8 mouse cellular contexts compared by ENCODE assay signal in the genomic region with DNA sequence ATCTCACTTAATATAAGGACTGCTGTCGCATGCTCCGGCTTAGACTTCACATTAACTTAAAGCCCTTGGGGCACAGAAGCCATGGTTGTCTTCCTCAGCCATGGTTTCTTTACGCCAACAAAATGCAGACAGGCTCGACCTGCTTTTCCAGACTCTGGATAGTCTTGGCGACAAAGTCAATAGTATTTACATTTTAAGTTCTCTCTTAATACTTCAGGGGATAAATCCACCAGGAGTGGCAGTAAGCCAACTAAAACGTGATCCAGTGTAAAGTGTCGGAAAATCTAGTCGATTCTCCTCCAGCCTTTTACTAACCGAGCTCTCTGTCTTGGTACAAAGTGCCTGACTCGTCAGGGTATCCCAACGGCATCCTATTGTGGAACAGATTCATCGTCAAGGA. TPM values are rescaled to one million over a fixed set of nuclear protein-coding genes. Genes with fewer than 3 reads are reported as not detected.
DNase-seq lines count a peak whose midpoint lies in the region; ATAC-seq and TF ChIP-seq lines count a peak whose summit lies in the region.

No protein-coding gene starts in this region.

- no peak overlapping the region for H3K27ac ChIP-seq in heart, embryonic 13.5 days (replicated peaks)
- no peak overlapping the region for H3K27ac ChIP-seq in bone marrow macrophage, adult 2 months (ENCODE audit: insufficient read depth, low read depth, low read length)
- H3K27ac ChIP-seq in intestine, embryonic 14.5 days (ENCODE audit: low read depth) = no peak overlapping the region
- H3K27ac ChIP-seq in midbrain, embryonic 12.5 days (replicated peaks) = no peak overlapping the region

- no peak for TF ChIP-seq CTCF in bone marrow macrophage, adult 2 months (IDR thresholded peaks at IDR 0.05; ENCODE audit: low read depth, low read length)

- peaks cover 18% of the 10 kb centered on the region for H3K4me1 ChIP-seq in heart, embryonic 13.5 days
- peaks cover 18% of the 10 kb centered on the region for H3K4me1 ChIP-seq in bone marrow macrophage, adult 2 months (ENCODE audit: control insufficient read depth, insufficient read depth, low read length)
- peaks cover 10% of the 10 kb centered on the region for H3K4me1 ChIP-seq in intestine, embryonic 14.5 days (replicated peaks; ENCODE audit: control insufficient read depth, insufficient read depth, low read length)
- H3K4me1 ChIP-seq in midbrain, embryonic 12.5 days = peaks cover 17% of the 10 kb centered on the region

- peak overlapping the region; percentile 93 for H3K4me3 ChIP-seq in heart, embryonic 13.5 days
- H3K4me3 ChIP-seq in bone marrow macrophage, adult 2 months (ENCODE audit: insufficient read depth, low read length) = peak overlapping the region; percentile 92
- H3K4me3 ChIP-seq in intestine, embryonic 14.5 days (ENCODE audit: low read depth, low read length) = peak overlapping the region; percentile 95
- H3K4me3 ChIP-seq in midbrain, embryonic 12.5 days = peak overlapping the region; percentile 77

- H3K4me2 ChIP-seq in heart, embryonic 13.5 days = peak overlapping the region; percentile 70
- peak overlapping the region; percentile 65 for H3K4me2 ChIP-seq in intestine, embryonic 14.5 days (ENCODE audit: low read length)
- peak overlapping the region; percentile 69 for H3K4me2 ChIP-seq in midbrain, embryonic 12.5 days (replicated peaks)

- H3K9me3 ChIP-seq in heart, embryonic 13.5 days = no peaks in the 10 kb centered on the region
- no peaks in the 10 kb centered on the region for H3K9me3 ChIP-seq in intestine, embryonic 14.5 days (ENCODE audit: control insufficient read depth, low read length)
- H3K9me3 ChIP-seq in midbrain, embryonic 12.5 days = no peaks in the 10 kb centered on the region

- 68% methylated on average over 12 of the region's 12 CpGs for WGBS in heart, embryonic 13.5 days
- WGBS in intestine, embryonic 14.5 days = 71% methylated on average over 12 of the region's 12 CpGs
- 79% methylated on average over 12 of the region's 12 CpGs for WGBS in midbrain, embryonic 12.5 days

- H3K27me3 ChIP-seq in heart, embryonic 13.5 days (replicated peaks) = peaks cover 17% of the 10 kb centered on the region
- H3K27me3 ChIP-seq in intestine, embryonic 14.5 days (replicated peaks; ENCODE audit: control insufficient read depth, insufficient read depth, low read length) = no peaks in the 10 kb centered on the region
- peaks cover 11% of the 10 kb centered on the region for H3K27me3 ChIP-seq in midbrain, embryonic 12.5 days

- H3K36me3 ChIP-seq in heart, embryonic 13.5 days = peaks cover 19% of the 10 kb centered on the region
- H3K36me3 ChIP-seq in intestine, embryonic 14.5 days (ENCODE audit: control insufficient read depth, insufficient read depth, low read length) = peaks cover 12% of the 10 kb centered on the region
- H3K36me3 ChIP-seq in midbrain, embryonic 12.5 days = peaks cover 10% of the 10 kb centered on the region

- peak overlapping the region; percentile 95 for H3K9ac ChIP-seq in heart, embryonic 13.5 days
- peak overlapping the region; percentile 84 for H3K9ac ChIP-seq in intestine, embryonic 14.5 days (ENCODE audit: low read length)
- H3K9ac ChIP-seq in midbrain, embryonic 12.5 days (replicated peaks) = peak overlapping the region; percentile 75

- no peak for DNase-seq in heart, adult 9 months (ENCODE audit: low spot score in 2 of 2)
- DNase-seq in intestine, embryonic 14.5 days (ENCODE audit: low spot score) = no peak
- DNase-seq in adrenal gland, postnatal 14 days = no peak
- no peak for DNase-seq in cerebellum, adult 8-10 months
- no peak for DNase-seq in frontal cortex, adult 2 months (ENCODE audit: extremely low spot score in 1 of 2, low spot score in 1 of 2)

- TF ChIP-seq POLR2A in bone marrow macrophage, adult 2 months (IDR thresholded peaks at IDR 0.05; ENCODE audit: borderline replicate concordance, low read depth, low read length) = no peak

- ATAC-seq in heart, embryonic 13.5 days (ENCODE audit: extremely low read depth, insufficient number of reproducible peaks, low FRiP score, low TSS enrichment) = no peak
- no peak for ATAC-seq in intestine, embryonic 14.5 days (replicated peaks; ENCODE audit: low FRiP score, low TSS enrichment, low read depth)
- ATAC-seq in midbrain, embryonic 12.5 days (ENCODE audit: low FRiP score, low read depth) = no peak

RNA-seq across cellular contexts. Expression of a gene that starts 1.0 kb away (rescaled TPM):
- polyA plus RNA-seq in heart, embryonic 13.5 days (2015; fragmentation: Nextera tagmentation; extraction: Ambion mirVana) = 73.5 and 77.8 TPM in 2 replicates
- 45.1 and 48.0 TPM in 2 replicates for polyA plus RNA-seq in bone marrow macrophage, adult 2 months (2012; ENCODE audit: insufficient read depth, insufficient read length, missing spikeins)
- 109 and 111 TPM in 2 replicates for polyA plus RNA-seq in intestine, embryonic 14.5 days (2014; fragmentation: Nextera tagmentation; extraction: Ambion mirVana)
- 117 and 122 TPM in 2 replicates for polyA plus RNA-seq in midbrain, embryonic 12.5 days (2016; fragmentation: Nextera tagmentation; extraction: Ambion mirVana)
- 61.8 and 67.6 TPM in 2 replicates for total RNA-seq in adrenal gland, postnatal 14 days (2021)
- polyA plus RNA-seq in frontal cortex, adult 2 months (2012; rRNA removed) = 107 and 109 TPM in 2 replicates

RNA-seq across cellular contexts. Expression of a gene that starts 19.8 kb away (rescaled TPM):
- polyA plus RNA-seq in heart, embryonic 13.5 days (2015; fragmentation: Nextera tagmentation; extraction: Ambion mirVana) = 28.1 and 30.1 TPM in 2 replicates
- 12.2 and 12.5 TPM in 2 replicates for polyA plus RNA-seq in bone marrow macrophage, adult 2 months (2012; ENCODE audit: insufficient read depth, insufficient read length, missing spikeins)
- 7.8 and 8.6 TPM in 2 replicates for polyA plus RNA-seq in intestine, embryonic 14.5 days (2014; fragmentation: Nextera tagmentation; extraction: Ambion mirVana)
- 0.22 and 0.50 TPM in 2 replicates for polyA plus RNA-seq in midbrain, embryonic 12.5 days (2016; fragmentation: Nextera tagmentation; extraction: Ambion mirVana)
- 6.3 and 6.9 TPM in 2 replicates for total RNA-seq in adrenal gland, postnatal 14 days (2021)
- 2.0 TPM in 2 replicates for polyA plus RNA-seq in frontal cortex, adult 2 months (2012; rRNA removed)

RNA-seq across cellular contexts. Expression of a gene that starts 52.3 kb away (rescaled TPM):
- polyA plus RNA-seq in heart, embryonic 13.5 days (2015; fragmentation: Nextera tagmentation; extraction: Ambion mirVana) = 24.8 and 27.1 TPM in 2 replicates
- 19.5 and 27.3 TPM in 2 replicates for polyA plus RNA-seq in bone marrow macrophage, adult 2 months (2012; ENCODE audit: insufficient read depth, insufficient read length, missing spikeins)
- 25.8 and 29.9 TPM in 2 replicates for polyA plus RNA-seq in intestine, embryonic 14.5 days (2014; fragmentation: Nextera tagmentation; extraction: Ambion mirVana)
- polyA plus RNA-seq in midbrain, embryonic 12.5 days (2016; fragmentation: Nextera tagmentation; extraction: Ambion mirVana) = 17.6 and 20.9 TPM in 2 replicates
- total RNA-seq in adrenal gland, postnatal 14 days (2021) = 33.1 and 37.4 TPM in 2 replicates
- polyA plus RNA-seq in frontal cortex, adult 2 months (2012; rRNA removed) = 34.9 and 35.9 TPM in 2 replicates

RNA-seq across cellular contexts. Expression of a gene that starts 57.1 kb away (rescaled TPM):
- 20.7 and 21.0 TPM in 2 replicates for polyA plus RNA-seq in heart, embryonic 13.5 days (2015; fragmentation: Nextera tagmentation; extraction: Ambion mirVana)
- 52.6 and 59.4 TPM in 2 replicates for polyA plus RNA-seq in bone marrow macrophage, adult 2 months (2012; ENCODE audit: insufficient read depth, insufficient read length, missing spikeins)
- polyA plus RNA-seq in intestine, embryonic 14.5 days (2014; fragmentation: Nextera tagmentation; extraction: Ambion mirVana) = 34.6 and 38.1 TPM in 2 replicates
- 45.2 and 49.3 TPM in 2 replicates for polyA plus RNA-seq in midbrain, embryonic 12.5 days (2016; fragmentation: Nextera tagmentation; extraction: Ambion mirVana)
- 45.4 and 50.2 TPM in 2 replicates for total RNA-seq in adrenal gland, postnatal 14 days (2021)
- 49.8 and 50.4 TPM in 2 replicates for polyA plus RNA-seq in frontal cortex, adult 2 months (2012; rRNA removed)
